Mouse (Mus musculus) heart, postnatal 25 days (tissue): ENCODE measurements at regions not wholly inside any gene's neighbourhood (a gene's known extent, or its start where the extent isn't known, plus 50 kb on each side); places are given as distances from the start of the nearest gene placed in this dataset.

Source experiments
- DNase-seq: peaks from one replicate; pipeline ENCODE4 v3.0.0; 2022; ENCODE audit warnings: low spot score
- intact Hi-C: fragments of 180-260 bp; cut with DNase I; formaldehyde crosslinking; loops from one replicate; pipeline ENCODE4 v1.15.1; 2025

DNA sequence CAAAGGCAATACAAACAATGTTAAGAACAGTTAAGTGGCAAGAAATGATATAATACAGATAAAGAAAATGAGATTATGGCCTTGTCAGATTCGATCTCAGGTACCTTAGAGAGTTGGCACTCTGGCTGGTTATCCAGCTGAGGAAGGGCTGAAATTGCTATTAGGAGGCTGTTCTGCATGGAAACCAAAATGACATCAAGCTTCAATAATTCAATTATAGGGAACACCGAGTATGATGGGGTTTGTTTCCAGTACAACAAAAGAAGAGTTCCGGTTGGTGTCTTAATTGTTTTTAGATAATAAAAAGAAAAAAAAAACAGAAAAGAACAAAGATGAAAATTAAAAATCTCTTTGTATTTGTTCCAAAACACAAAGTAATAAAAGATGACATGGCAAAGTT lies 498.0 kb upstream of the Nrp1 start:
- intact Hi-C loops = no loop called here
- DNase-seq = no peak

DNA sequence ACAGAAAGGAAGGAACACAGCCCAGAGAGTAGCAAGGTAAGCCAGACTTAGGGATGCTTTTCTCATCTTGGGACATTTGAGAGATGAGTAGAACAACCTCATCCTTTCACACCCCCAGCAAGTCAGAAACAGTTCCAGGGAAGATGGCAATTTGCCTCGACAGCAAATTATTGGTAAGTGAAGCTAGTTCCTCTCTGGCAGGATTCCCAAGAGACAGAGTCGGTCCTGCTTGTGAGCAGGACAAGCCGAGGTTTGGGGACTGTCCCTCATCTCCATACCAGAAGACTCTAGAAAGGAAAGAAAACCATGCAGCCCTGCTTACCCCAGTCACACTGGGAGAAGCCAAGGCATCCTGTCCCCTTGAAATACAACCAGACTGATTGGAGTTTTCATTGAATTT lies 497.5 kb upstream of the Nrp1 start:
- intact Hi-C loops = no loop called here
- DNase-seq = no peak

DNA sequence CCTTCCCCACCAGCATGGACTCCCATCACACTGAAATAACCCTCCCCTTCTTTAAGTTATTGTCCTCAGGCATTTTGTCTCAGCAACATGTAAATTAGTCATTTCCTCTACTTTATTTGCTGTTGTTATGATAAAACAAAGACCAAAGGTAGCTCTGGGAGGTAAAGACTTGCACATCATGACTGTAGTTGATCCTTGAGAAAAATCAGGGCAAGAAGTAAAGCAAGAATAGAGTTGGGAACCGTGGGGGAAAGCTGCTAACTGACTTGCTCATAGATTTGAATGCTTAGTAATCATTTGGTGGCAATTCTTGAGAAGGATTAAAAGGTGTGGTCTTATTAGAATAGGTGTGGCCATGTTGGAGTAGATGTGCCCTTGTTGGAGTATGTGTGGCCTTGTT lies 473.8 kb upstream of the Nrp1 start:
- intact Hi-C loops = loop anchor here (5.0 kb wide), 1 partner anchor 68 kb away; no protein-coding TSS in a partner anchor
- no peak for DNase-seq

DNA sequence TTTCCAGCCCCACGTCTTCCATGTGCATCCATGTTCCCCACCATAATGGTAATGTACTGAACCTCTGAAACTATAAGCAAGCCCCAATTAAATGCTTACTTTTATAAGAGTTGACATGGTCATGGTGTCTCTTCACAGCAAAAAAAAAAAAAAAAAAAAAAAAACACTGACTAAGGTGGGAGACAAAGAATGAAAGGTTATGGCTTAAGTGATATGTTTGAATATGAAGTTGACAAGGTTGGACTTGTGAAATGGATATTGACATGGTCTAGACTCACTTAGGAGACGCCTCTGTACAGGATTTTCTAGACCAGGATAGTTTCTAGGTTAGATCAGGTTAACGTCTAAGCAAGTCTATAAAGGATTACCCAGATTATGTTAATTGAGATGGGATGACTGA lies 473.2 kb upstream of the Nrp1 start:
- no peak for DNase-seq
- intact Hi-C loops = loop anchor here (5.0 kb wide), 1 partner anchor 67 kb away; no protein-coding TSS in a partner anchor

DNA sequence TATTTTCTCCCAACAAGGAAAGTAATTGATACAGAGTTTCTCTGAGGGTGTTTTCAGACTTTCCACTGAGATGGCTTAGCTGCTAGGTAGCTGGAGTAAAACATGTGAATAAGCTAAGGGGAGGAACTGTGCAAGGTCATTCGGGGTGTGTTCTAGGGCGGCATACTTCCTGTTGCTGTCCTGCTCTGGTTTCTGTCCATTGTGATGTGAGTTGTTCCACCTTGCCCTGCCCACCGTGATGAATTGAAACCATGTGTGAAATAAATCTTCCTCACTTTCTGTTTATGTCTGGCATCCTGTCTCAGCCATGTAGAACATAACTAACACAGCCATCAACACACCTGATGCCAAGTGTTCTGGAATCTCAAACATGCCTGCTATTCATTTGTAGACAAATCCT lies 472.6 kb upstream of the Nrp1 start:
- intact Hi-C loops = loop anchor here (5.0 kb wide), 1 partner anchor 66 kb away; no protein-coding TSS in a partner anchor
- no peak for DNase-seq

DNA sequence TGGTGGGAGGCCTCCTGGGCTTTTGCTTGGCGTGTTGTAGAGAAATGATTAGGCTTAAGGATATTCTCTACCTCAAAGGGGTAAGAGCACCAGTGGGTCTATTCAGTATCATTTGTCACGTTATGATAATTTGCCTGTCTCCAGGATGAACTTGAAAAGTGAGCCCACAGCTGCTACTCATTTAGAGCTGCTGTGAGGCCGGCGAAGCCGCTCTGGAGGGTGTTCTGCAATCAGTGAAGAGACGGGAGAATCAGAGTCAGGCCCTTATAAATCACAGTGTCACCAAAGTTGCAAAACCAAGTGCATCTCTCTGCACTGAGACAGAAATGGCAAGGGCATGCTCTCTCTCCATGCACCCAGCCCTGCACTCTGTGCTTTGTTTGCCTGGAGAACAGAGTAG lies 467.7 kb upstream of the Nrp1 start:
- intact Hi-C loops = no loop called here
- no peak for DNase-seq

DNA sequence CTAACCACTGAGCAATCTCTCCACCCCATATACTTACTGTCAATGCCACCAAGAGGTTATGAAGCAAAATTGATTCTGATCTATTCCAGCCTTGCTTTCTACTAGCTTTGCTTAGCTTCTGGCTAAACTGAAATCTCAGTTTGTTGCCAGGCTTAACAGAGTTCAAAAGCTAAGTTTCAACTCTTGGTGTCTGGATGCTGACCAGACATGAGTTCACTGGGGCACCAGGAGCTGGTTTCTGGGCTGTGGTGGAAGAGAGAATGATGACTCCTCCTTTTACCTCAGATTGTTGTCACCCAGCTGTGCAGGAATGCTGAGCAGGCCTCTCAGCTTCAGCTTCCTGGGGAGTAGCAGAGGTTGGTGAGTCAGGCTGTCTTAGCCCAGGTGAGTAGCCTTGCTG lies 464.1 kb upstream of the Nrp1 start:
- no peak for DNase-seq
- intact Hi-C loops = no loop called here

DNA sequence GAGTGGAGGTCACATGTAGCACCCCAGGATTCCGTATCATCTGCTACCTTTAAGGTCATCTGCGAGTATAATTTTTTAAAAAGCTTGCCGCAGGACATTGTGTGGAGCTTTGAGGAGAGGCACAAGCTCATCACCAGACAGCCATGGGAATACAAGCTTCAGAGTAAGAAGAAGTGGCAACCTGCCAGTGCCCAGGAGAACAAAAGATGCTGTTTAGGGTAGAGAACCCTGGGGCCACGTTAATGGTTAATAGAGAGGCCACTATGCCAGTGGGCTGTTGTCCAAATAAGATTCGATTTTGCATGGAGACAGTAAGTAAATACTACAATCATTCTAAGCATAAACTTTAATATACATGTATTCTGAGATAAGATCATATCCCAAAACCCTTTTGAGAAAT lies 450.0 kb upstream of the Nrp1 start:
- no peak for DNase-seq
- intact Hi-C loops = no loop called here

DNA sequence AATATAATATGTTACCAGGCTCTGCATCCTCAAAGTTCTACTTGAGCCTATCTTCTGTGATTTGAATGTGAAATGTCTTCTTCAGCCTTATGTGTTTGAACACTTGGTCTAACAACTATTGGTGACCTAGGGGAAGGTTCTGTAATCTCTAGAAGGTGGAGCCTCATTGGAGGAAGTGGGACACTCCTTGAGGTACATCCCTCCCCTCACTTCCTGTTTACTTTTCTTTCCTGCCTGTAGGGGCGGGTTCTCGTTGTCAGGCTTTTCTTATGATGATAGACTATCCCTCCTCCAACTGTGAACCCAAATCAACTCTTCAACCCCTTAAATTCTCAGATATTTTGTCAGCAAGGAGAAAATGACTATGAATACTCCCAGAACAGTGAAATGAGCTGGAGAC lies 448.8 kb upstream of the Nrp1 start:
- intact Hi-C loops = no loop called here
- DNase-seq = no peak

DNA sequence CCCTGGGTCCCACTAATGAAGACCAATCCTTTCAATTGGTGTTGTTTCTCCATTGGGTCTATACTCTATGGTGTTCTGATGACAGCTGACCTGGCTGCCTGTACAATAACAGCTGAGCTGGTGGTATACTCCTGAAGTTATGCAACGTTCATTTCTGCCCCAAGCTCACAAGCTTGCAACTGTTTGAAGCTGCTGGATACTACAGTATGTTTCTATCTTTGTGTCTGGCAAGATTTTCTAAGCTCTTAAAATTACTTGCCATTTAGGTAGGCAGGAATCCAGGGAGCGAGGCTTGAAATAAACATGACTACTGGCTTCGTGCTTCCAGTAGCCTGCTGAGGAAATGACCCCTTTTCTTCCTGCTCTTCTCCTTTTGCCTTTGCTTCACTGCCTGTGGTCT lies 444.3 kb upstream of the Nrp1 start:
- no peak for DNase-seq
- intact Hi-C loops = loop anchor here (5.0 kb wide), 1 partner anchor 443 kb away; the partner anchor contains the start of gene Nrp1

DNA sequence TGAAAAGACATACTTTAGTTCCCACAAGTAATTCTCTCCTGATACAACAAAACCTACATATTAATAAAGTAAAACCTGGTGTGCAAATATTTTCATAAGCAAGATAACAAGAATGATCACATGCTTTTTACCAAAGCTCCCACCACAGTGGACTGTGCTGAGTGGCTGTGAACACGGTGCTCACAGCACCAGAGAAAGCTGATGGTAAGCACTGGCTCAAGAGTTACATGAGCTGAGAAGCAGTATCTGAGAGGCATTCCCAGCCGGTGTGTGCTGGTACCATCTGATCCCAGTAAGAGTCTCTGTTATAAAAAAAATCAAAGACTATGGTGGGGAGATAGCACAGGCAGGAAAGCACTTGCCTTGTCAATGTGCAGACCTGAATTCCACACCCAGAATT lies 443.5 kb upstream of the Nrp1 start:
- intact Hi-C loops = loop anchor here (5.0 kb wide), 1 partner anchor 442 kb away; the partner anchor contains the start of gene Nrp1
- no peak for DNase-seq

DNA sequence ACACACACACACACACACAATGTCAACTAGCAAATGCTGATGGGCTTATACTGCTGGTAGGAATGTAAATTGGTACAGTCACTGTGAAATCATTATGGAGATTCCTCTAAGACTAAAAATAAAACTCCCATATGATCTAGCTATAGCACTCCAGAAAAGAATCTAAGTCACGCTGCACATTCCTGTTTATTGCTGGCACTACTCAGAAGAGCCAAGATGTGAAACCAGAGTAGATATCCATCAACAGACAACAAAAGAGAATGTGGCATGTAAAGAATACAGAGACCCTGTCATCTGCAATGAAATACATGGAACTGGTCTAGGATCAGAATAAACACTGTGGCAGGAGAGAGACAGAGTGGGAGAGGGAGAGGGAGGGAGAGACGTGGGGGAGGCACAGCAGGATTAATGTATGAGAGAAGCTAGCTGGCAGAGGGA lies 442.8 kb upstream of the Nrp1 start:
- intact Hi-C loops = loop anchor here (2.0 kb wide), 1 partner anchor 19 kb away; no protein-coding TSS in a partner anchor

DNA sequence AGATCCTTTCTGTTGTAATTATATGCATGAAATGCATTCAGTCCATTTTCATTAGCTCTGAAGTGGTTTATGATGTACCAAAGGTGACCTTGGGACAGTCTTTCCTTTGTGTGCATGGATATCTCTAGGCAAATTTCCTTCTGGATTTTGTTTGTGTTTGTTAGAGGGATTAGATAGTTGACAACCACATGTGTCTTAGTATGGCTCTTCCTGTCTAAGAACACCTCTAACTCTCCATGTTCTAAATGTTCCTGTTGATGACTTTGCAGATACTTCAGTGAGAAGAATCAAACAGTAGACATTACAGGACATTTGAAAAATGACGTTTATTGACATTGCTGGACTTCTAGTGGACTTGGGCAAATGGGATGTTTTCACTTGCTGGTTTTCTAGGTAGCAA lies 436.5 kb upstream of the Nrp1 start:
- DNase-seq = no peak
- intact Hi-C loops = no loop called here

More for the DNA sequence above, 442.8 kb upstream of the Nrp1 start:
- no peak for DNase-seq

DNA sequence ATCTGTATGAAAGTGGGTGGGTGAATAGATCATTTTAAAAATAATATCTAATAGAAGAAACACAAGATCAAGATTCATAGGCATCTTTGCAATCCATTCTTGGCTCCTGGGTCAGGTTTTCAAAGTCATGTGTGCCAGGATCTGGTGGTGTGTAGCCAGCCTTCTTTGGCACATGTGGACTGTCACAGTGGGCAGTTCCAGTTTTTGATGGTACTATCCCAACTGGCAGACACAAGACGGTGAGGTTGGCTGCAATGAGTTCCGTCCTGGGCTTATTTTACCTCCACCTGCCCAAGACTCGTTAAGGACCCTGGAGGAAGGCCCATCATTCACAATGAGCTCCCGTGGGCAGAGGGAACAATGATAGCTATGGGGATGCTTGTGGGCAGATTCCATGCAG lies 435.1 kb upstream of the Nrp1 start:
- no peak for DNase-seq
- intact Hi-C loops = no loop called here

DNA sequence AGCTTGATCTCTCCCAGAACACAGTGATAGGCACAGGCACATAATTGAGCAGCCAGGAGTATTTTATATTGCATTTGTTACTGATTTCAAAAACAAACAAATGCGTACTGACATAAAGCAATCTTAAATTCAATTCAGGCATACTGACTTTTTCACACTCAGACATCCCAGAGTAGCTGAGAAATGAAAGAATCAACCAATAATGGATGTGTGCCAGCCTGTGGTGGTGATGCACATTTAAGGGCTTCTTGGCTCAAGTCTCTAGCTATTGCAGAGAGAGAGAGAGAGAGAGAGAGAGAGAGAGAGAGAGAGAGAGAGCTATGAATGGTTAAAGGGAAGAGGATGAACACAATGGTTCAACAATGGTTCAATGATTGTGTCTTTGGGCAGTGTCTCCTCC lies 426.1 kb upstream of the Nrp1 start:
- intact Hi-C loops = no loop called here
- no peak for DNase-seq

DNA sequence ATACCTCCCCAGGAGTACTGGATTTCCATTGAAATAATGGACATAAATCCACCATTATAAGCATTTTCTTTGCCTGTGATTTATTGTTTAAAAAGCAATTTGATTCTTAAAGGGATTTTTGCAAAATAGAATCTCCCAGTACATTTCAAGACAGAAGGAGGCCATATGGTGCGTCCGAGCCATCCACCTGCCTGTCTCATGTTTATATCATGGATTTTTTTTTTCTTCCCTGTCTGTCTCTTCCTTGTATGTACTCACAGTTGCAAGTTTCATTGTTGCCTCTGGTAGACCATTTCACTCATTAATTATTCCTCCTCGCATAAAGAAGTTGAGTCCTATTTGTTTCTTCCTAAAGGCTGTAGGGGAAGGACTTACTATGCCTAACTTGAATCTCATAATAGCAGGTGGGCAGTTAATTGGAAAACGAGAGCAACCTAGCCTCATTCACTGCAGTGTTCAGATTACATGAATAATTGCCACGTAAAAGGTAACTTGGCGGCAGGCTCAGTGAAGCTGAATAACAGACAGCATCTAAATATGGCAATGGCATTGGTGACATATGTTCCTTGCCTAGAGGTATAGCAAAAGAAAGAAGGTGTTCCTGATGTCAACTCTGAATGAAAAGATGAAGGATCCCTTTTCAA lies 421.5 kb upstream of the Nrp1 start:
- intact Hi-C loops = no loop called here
- no peak for DNase-seq

DNA sequence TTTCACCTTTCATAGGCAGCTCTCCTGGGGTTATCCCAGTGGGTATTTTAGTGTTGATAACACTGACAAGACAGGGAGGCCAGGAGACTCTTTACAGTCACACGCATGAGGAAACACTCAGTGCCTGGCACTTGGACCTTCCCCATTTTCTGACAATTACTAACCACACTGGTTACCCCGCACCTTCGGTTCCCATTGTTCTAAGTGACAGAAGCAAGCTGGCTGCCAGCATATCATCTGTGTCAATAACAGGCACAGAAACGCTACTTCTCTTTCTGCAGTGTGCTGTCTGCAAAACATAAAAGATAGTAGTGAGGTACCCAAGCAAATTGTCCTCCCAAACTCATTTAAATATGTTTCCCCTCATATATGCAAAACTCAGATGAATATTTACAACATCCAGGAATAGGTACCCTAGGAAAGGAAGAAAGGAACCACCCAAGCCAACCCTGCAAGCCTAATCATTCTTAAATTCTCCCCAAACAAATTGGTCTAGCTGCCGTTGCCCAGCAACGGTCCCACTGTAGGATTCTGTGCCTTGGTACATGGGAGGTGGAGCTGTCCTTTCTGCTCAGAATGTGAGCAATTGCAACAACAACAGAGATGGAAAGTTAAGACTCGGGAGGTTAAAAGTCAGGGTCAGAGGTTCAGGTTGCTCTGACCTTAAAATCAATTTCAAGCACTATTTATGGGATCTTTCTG lies 419.0 kb upstream of the Nrp1 start:
- no peak for DNase-seq
- intact Hi-C loops = no loop called here

DNA sequence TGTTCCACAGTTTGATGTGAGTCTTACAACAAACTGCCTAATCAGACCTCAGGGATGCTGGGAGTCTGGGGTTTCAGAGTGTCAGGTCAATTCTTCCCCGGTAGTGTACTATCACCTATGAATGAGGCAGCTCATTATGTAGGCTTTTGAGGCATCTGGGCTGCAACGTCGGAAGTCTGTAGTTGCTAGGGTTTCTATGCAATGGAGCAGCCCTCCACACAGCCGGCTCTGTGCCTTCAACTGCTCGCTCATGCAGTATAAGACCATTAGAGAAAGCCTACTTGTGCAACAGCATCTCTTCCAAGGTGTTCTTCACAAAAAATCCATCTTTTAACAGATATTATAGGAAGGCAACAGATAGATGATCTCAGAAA lies 418.4 kb upstream of the Nrp1 start:
- no peak for DNase-seq
- intact Hi-C loops = no loop called here

DNA sequence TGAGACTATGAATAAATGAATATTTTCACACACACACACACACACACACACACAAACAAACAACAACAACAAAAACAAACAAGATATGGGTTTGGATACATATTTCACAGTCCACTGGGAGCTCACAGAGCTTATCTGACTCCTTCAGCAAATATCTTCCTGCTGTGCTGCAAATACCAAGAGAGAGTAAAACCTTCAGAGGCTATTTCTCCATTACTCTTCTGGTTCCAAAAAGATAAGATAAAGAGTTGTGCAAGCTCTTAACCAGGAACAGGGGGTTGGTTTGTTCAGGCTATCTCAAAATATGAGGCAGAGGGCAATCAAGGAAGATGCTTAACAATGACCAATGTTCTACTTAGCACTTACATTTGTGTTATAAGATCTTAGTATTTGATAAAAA lies 416.1 kb upstream of the Nrp1 start:
- no peak for DNase-seq
- intact Hi-C loops = no loop called here

DNA sequence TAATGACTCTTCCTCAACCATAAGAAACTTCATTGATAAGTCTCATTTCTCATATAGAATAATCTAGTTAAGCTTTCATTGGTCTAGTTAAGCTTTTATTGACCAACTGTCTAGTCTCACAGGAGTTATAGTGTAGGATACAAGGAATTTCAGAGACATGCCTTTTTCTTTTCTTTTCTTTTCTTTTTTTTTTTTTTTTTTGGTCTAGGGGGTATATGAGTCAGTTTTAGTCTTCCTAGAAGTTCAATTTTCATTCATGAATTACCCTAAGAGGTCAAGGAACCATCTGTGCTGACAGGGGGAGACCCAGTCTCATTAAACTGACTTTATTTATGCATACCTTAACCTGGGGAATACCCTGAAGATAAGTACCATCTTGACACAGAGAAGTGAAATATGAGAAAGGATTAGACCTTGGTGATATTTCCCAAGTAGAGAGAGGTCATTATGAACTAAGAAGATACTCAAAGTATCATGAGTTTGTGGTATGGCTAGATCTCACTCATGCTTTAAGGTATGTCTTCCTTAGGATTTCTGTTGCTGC lies 413.4 kb upstream of the Nrp1 start:
- intact Hi-C loops = no loop called here
- DNase-seq = no peak

DNA sequence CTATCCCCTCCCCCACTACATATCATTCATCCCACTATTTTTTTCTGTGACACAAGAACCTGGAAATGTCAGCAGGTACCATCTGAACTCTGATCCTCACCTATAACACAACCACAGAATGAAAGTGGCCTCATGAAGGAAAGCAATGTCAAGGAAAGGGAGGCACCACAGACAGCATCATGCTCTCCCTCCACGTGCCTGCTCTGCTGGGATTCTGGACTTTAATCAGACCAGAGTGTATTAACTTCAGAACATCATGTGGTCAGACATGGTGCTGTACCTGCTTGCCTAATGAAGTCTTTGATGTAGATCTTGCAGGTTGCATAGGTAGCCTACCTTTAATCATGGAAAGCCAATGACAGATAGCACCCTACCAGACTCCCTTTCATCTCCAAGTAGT lies 400.8 kb upstream of the Nrp1 start:
- no peak for DNase-seq
- intact Hi-C loops = no loop called here
